Mouse (Mus musculus) midbrain, postnatal 0 days (tissue): ENCODE data around the gene Nup160. TPM values are rescaled to one million over a fixed set of nuclear protein-coding genes. Genes with fewer than 3 reads are reported as not detected.

Experiments
- ATAC-seq: fragments of 200-750 bp; cut with Nextera tagmentation; 2 replicates; pipeline ENCODE4 v1.8.0; 2017; ENCODE audit warnings: moderate number of reproducible peaks, mild to moderate bottlenecking, moderate TSS enrichment, moderate library complexity; ENCODE audit not compliant: low FRiP score
- DNase-seq: peaks from one replicate; pipeline ENCODE4 v3.0.0-alpha.2; 2015; ENCODE audit warnings: low spot score
- H3K27ac ChIP-seq: fragments of 300-500 bp; sonication (generic); 2 replicates; pipeline ENCODE4 v1.5.1; 2014; ENCODE audit warnings: low read depth, mild to moderate bottlenecking, low read length, mixed read lengths
- H3K27me3 ChIP-seq: fragments of 300-500 bp; sonication (generic); 2 replicates; pipeline ENCODE4 v1.6.1; 2014; ENCODE audit warnings: low read length, control low read depth, mixed read lengths; ENCODE audit not compliant: insufficient read depth
- H3K36me3 ChIP-seq: fragments of 300-500 bp; sonication (generic); 2 replicates; pipeline ENCODE4 v1.6.1; 2014; ENCODE audit warnings: low read length, control low read depth, mixed read lengths; ENCODE audit not compliant: insufficient read depth
- H3K4me1 ChIP-seq: fragments of 300-500 bp; sonication (generic); 2 replicates; pipeline ENCODE4 v1.6.1; 2014; ENCODE audit warnings: mild to moderate bottlenecking, control low read depth, antibody characterized with exemption, low read length, mixed read lengths; ENCODE audit not compliant: insufficient read depth
- H3K4me2 ChIP-seq: fragments of 300-500 bp; sonication (generic); 2 replicates; pipeline ENCODE4 v1.6.1; 2014; ENCODE audit warnings: low read depth, mild to moderate bottlenecking, low read length, mixed read lengths; ENCODE audit not compliant: poor library complexity, severe bottlenecking
- H3K4me3 ChIP-seq: fragments of 300-500 bp; sonication (generic); 2 replicates; pipeline ENCODE4 v1.5.1; 2014; ENCODE audit warnings: low read depth, mild to moderate bottlenecking, low read length, moderate library complexity
- H3K9ac ChIP-seq: fragments of 300-500 bp; sonication (generic); replicated peaks from 2 replicates; pipeline ENCODE4 v1.6.1; 2014; ENCODE audit warnings: mild to moderate bottlenecking, low read length, moderate library complexity, mixed read lengths; ENCODE audit not compliant: poor library complexity, severe bottlenecking
- H3K9me3 ChIP-seq: fragments of 300-500 bp; sonication (generic); 2 replicates; pipeline ENCODE4 v1.6.1; 2016; ENCODE audit warnings: low read length, control low read depth
- CTCF ChIP-seq: IDR thresholded peaks from 2 replicates; pipeline ENCODE4 v1.5.1; 2016; ENCODE audit warnings: antibody characterized with exemption, mild to moderate bottlenecking
- WGBS: fragments of 180-500 bp; shearing (Covaris S2); extraction: QIAGEN DNeasy Blood & Tissue Kit; methylation state at CpG from one replicate; pipeline ENCODE4 v1.1.7; 2014; 5-methylcytosine and 5-hydroxymethylcytosine counted together
- polyA plus RNA-seq: library from polyadenylated mRNA; unstranded; fragments of >200 nt; fragmentation: Nextera tagmentation; extraction: Ambion mirVana; gene quantifications from 2 replicates; pipeline ENCODE4 v1.2.1, GENCODE M21; 2015
- total RNA-seq: library from RNA; depleted of rRNA; stranded (reverse); fragments of >200 nt; gene quantifications from 2 replicates; pipeline ENCODE4 v1.2.3, GENCODE M21; 2014; rRNA removed

Nup160 gene
- total RNA-seq (16.2 and 20.9 TPM in 2 replicates), polyA plus RNA-seq (10.7 and 11.2 TPM in 2 replicates)

DNA sequence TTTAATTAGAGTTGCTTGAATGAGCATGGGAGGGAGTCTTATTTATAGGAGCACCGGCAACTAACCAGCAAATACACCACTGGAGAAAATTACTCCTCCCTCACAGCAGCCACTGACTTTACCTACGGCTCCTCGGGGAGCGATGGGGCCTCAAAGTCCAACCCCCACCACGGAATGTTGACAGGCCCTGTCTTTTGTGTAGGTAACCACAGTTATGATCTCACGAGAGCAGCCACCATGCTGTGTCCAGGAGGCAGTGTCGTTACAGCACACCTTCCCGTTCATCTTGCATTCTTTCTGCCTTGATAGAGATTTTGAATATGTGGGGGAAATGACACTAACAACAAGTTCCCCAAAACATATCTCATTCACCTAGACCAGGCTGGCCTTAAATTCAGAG is at the start of gene Nup160:
Gene Nup160, plus strand, starts transcription at position 209 of the 400 bp plus-strand sequence.
- Histone ChIP-seq H3K27ac (no peak within 1 kb of the TSS), H3K36me3 (no peaks in the 10 kb centered on the region), H3K27me3 (no peaks in the 10 kb centered on the region), H3K4me1 (no peaks in the 10 kb centered on the region), H3K9me3 (no peaks in the 10 kb centered on the region), H3K4me2 (no peak within 1 kb of the TSS), H3K4me3 (no peak within 1 kb of the TSS), H3K9ac (no peak within 1 kb of the TSS)
- no peak for TF ChIP-seq CTCF
- ATAC-seq (no peak), DNase-seq (no peak)
- 76% methylated on average over 8 of the region's 8 CpGs for WGBS

DNA sequence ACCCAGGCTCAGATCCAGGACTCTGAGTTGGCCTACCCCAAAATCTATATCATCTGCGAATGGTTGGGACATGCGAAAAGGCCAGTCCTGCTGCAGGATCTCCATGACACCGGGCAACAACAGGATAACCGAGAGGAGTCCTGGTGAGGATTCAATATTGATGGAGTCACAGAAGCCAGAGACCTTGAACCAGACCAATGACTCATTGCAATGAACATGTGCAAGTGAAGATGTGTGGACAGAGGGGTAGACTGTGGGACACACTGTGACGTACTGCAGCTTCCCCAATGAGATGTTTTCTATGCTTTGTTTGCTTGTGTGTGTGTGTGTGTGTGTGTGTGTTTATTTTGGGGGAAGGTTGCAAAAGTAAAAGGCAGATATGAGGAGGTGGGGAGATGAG is 48.8 kb upstream of the Nup160 start:
- Histone ChIP-seq H3K4me3 (no peak overlapping the region), H3K27me3 (no peaks in the 10 kb centered on the region), H3K4me2 (no peak overlapping the region), H3K4me1 (no peaks in the 10 kb centered on the region), H3K36me3 (no peaks in the 10 kb centered on the region), H3K9ac (no peak overlapping the region), H3K27ac (no peak overlapping the region), H3K9me3 (no peaks in the 10 kb centered on the region)
- DNase-seq (no peak), ATAC-seq (no peak)
- WGBS, result 94% methylated on average over 5 of the region's 5 CpGs
- no peak for TF ChIP-seq CTCF

DNA sequence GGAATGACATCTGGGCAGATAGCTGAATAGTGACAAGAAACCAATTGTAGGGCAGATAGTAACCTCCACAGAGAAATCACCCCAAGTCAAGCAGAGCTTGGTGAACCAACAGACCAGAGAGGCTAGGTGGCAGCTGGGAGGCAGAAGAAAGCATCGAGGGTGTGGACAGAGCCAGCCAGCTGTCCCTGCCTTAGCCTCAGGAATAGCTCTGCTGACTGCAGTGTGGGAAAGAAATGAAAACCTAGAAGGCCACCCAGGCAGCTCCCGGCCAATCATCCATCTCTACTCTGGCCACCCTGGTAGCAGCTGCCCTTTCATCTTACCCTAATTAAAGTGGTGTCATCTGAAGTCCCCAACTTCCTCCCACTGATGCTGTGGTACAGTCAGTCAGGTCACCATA is 47.5 kb upstream of the Nup160 start:
- no peaks in the 10 kb centered on the region for H3K36me3 ChIP-seq
- DNase-seq (no peak), ATAC-seq (no peak)
- H3K4me3 ChIP-seq, result no peak overlapping the region
- no peak for TF ChIP-seq CTCF
- H3K4me2 ChIP-seq, result no peak overlapping the region
- no peaks in the 10 kb centered on the region for H3K4me1 ChIP-seq
- H3K9me3 ChIP-seq, result no peaks in the 10 kb centered on the region
- whole genome bisulfite sequencing, result 57% methylated on average over 2 of the region's 2 CpGs
- H3K27ac ChIP-seq, result no peak overlapping the region
- H3K9ac ChIP-seq, result no peak overlapping the region
- H3K27me3 ChIP-seq, result no peaks in the 10 kb centered on the region

DNA sequence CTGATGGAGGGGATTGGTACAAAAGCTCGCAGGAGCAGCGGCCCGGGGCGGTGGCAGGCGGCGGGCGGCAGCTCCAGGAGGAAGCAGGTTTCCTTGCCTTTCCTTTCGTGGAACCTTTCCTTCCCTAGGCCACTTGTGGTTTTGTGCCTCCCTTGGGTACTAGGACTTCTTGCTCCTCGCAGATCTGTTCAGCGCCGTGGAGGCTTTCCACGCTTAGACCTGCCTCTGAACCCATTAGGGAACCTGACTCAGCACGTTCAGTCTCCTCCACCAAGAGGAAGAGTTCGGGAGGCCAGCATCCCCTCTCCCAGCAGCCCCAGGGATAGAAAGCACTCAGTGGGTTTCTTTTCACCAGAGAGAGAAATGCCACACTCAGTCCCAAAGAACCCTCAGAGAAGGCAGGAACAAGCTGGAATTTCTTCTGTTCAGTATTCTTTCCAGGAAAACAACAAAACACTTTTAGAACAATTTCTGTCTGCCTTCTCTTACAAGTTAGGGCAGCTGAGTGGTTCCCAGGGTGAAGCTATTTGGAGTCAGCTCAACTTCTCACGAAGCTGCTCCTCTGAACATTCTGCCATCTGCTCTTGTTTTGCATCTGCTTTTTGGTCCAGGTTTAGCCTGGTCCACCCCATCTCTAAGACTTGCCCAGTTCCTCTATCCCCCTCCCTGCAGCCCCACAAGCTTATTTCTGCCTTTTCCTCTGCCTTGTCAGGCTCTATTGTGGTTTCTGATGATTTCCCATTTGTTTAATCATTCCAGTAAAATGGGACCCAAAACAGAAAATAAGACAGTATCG is 44.9 kb upstream of the Nup160 start:
- DNase-seq, result no peak
- ATAC-seq, result no peak
- WGBS, result 79% methylated on average over 16 of the region's 16 CpGs
- H3K9me3 ChIP-seq, result no peaks in the 10 kb centered on the region
- H3K4me1 ChIP-seq, result no peaks in the 10 kb centered on the region
- no peak overlapping the region for H3K9ac ChIP-seq
- H3K4me3 ChIP-seq, result no peak overlapping the region
- no peaks in the 10 kb centered on the region for H3K27me3 ChIP-seq
- no peak overlapping the region for H3K27ac ChIP-seq
- no peak overlapping the region for H3K4me2 ChIP-seq
- TF ChIP-seq CTCF, result no peak
- no peaks in the 10 kb centered on the region for H3K36me3 ChIP-seq

DNA sequence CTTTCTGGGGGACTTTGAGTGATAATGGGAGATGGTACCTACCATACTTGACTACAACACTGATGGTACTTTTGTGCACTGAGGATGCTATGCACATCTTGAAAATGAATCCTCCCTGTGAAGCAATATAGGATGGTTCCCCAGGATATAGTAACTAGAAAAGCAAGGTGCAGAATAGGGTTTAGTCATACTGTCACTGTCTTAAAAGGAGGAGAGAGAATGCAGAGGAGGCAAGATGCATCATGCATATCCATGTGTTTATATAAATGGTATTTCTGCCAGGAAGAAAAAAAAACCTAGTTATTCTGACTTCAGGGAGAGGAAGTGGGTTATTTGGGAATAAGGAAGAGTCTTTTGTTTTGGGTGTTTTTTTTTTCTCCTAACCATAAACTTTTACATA is 42.3 kb upstream of the Nup160 start:
- Histone ChIP-seq H3K4me2 (no peak overlapping the region), H3K27ac (no peak overlapping the region), H3K9ac (no peak overlapping the region), H3K27me3 (no peaks in the 10 kb centered on the region), H3K4me1 (no peaks in the 10 kb centered on the region), H3K4me3 (no peak overlapping the region), H3K9me3 (no peaks in the 10 kb centered on the region), H3K36me3 (no peaks in the 10 kb centered on the region)
- ATAC-seq (no peak), DNase-seq (no peak)
- no peak for TF ChIP-seq CTCF

DNA sequence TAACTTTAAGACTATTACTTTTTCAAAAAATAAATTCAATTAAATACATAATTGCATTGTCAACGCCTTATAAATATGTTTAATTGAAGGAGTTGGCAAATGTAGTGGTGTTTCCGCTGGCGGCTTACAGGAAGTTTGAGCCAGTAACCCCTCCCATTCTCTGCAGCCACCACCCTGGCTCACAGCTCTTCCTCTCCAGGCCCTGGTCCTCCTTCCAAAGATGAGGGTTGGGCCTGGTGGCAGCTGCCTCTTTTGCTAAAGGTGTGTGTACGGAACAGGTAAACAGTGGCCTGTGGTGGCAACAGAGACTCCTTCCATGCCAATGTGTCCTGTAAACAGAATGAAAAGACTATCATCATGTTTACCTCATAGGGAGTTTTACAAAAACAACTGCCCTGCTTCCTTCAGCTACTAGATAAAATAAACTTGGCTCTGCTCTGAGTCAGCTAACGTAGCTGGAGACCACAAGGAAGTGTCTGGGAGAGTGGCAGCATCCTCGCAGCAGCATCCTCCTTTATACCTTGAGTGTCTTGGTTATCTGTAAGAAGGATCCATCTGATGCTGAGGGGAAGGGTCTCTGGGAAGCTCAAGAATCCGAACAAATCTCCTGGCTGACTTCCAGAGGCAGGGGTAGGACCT is 41.8 kb upstream of the Nup160 start:
- TF ChIP-seq CTCF, result no peak
- no peak overlapping the region for H3K4me2 ChIP-seq
- 78% methylated on average over 7 of the region's 7 CpGs for WGBS
- H3K9ac ChIP-seq, result no peak overlapping the region
- H3K27ac ChIP-seq, result no peak overlapping the region
- no peak overlapping the region for H3K4me3 ChIP-seq
- H3K36me3 ChIP-seq, result no peaks in the 10 kb centered on the region
- DNase-seq (no peak), ATAC-seq (no peak)
- no peaks in the 10 kb centered on the region for H3K27me3 ChIP-seq
- H3K4me1 ChIP-seq, result no peaks in the 10 kb centered on the region
- H3K9me3 ChIP-seq, result no peaks in the 10 kb centered on the region
